Mouse (Mus musculus): ENCODE measurements around the gene Bcl7b. TPM values are rescaled to one million over a fixed set of nuclear protein-coding genes. Genes with fewer than 3 reads are reported as not detected.

The Bcl7b gene
- total and polyA plus RNA-seq, 3 experiments, result 23.5 to 51.1 (median 33.6) TPM

DNA sequence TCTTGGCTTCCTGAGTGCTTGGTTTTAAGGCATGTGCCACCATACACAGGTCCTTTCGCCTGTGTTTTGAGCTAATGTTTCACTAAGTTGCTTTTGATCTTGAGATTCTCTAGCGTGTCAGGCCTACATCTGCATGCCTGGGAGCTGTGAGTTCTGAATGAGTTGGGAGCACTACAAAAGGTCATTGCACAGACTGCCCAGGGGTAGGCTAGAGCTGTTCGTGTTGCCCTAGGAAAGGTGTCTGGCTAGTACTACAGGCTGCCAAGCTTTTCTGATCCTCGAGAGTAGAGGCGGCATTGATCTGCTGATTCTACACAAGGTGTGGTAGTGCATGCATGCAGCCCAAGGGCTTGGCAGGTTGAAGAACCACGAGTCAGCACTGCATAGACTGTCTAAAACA, 5.3 kb upstream of the Bcl7b start:
- Histone ChIP-seq H3K27me3 (ENCODE audit: insufficient read depth, low read length) (no peaks in the 10 kb centered on the region), H3K36me3 (replicated peaks) (peaks cover 65% of the 10 kb centered on the region), H3K4me3 (ENCODE audit: low read depth, low read length) (no peak overlapping the region), H3K4me1 (ENCODE audit: insufficient read depth, low read depth, low read length) (peaks cover 19% of the 10 kb centered on the region), H3K9me3 (replicated peaks) (no peaks in the 10 kb centered on the region)
- DNase-seq (ENCODE audit: low spot score) (no peak), ATAC-seq (ENCODE audit: extremely low read depth, insufficient number of reproducible peaks, low FRiP score, poor library complexity, severe bottlenecking) (no peak)
- TF ChIP-seq CTCF (IDR thresholded peaks at IDR 0.05; ENCODE audit: low read depth, low read length) (no peak), POLR2AphosphoS5 (IDR thresholded peaks at IDR 0.05; ENCODE audit: insufficient replicate concordance, low read depth, low read length) (no peak; the same call in 1 of the 2 replicates), TAL1 (conservative IDR thresholded peaks at IDR 0.05; ENCODE audit: low read depth, low read length) (no peak)

DNA sequence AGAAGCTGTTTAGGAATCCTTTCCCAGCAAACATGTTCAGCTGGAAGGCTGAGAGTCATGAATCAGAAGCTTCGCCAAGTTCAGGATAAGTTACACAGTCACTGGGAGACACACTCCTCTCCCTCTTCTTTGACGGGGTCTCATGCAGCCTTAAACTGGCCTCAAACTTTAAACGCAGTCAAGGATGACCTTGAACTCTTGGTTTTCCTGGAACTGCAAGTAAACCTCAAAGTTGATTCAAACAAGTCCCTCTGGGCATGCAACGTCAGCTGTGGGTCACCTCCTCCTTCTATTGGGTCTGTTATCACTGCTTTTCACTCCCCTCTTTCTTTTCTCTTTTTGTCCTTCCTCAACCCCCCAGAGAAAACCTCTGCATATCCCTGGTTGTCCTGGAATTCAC, 1.2 kb upstream of the Bcl7b start:
- Histone ChIP-seq H3K9me3 (replicated peaks) (no peaks in the 10 kb centered on the region), H3K27me3 (ENCODE audit: insufficient read depth, low read length) (no peaks in the 10 kb centered on the region), H3K4me3 (ENCODE audit: low read depth, low read length) (no peak overlapping the region), H3K36me3 (replicated peaks) (peaks cover 47% of the 10 kb centered on the region), H3K4me1 (ENCODE audit: insufficient read depth, low read depth, low read length) (peaks cover 29% of the 10 kb centered on the region)
- ATAC-seq (ENCODE audit: extremely low read depth, insufficient number of reproducible peaks, low FRiP score, poor library complexity, severe bottlenecking), result no peak
- DNase-seq (ENCODE audit: low spot score), result no peak
- no peak for TF ChIP-seq CTCF (IDR thresholded peaks at IDR 0.05; ENCODE audit: low read depth, low read length)

DNA sequence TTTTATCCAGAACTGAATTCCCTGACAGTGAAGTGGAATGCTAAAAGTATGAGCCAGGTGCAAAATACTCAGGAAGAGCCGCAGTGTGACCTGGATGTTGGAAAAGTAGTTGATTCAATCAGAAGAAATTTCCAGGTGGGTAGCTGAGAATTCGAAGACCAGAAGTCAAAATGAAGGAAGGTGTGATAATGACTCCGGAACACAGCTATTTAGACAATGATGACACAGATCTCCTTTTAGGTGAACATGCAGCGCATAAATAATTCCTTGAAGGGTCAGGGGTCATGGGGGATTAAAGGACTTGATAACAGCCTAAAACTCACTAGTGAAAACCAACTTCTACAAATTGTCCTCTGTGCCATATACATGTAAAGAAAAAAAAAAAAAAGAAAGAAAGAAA, 614 bp upstream of the Bcl7b start:
- Histone ChIP-seq H3K4me1 (ENCODE audit: insufficient read depth, low read depth, low read length) (peaks cover 32% of the 10 kb centered on the region), H3K27me3 (ENCODE audit: insufficient read depth, low read length) (no peaks in the 10 kb centered on the region), H3K4me3 (ENCODE audit: low read depth, low read length) (no peak overlapping the region), H3K36me3 (replicated peaks) (peaks cover 47% of the 10 kb centered on the region), H3K9me3 (replicated peaks) (no peaks in the 10 kb centered on the region)
- no peak for ATAC-seq (ENCODE audit: extremely low read depth, insufficient number of reproducible peaks, low FRiP score, poor library complexity, severe bottlenecking)
- DNase-seq (ENCODE audit: low spot score), result no peak
- TF ChIP-seq CTCF (IDR thresholded peaks at IDR 0.05; ENCODE audit: low read depth, low read length) (no peak), GATA1 (IDR thresholded peaks at IDR 0.05; ENCODE audit: borderline replicate concordance, low read length) (no peak), GATA2 (IDR thresholded peaks at IDR 0.05; ENCODE audit: borderline replicate concordance, low read depth, low read length) (no peak), POLR2AphosphoS5 (IDR thresholded peaks at IDR 0.05; ENCODE audit: insufficient replicate concordance, low read depth, low read length) (no peak), TAL1 (conservative IDR thresholded peaks at IDR 0.05; ENCODE audit: low read depth, low read length) (no peak)

DNA sequence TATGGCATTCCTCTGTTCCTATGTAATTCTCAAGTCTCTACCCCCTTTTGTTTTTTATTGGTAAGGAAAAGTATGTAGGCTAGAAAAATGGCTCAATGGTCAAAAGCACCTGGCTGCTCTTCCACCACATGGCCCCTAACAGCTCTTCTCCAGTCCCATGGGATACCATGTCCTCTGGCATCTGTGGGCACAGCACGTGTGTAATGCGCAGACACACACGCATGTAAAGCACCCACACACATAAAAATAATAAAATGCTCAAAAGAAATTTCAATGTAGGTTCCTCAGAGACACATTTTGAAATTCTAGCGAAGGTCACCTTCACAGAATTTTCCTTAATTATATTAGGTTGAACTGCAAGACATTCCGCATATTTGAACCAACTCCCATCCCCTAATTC, 1.4 kb downstream of the Bcl7b start:
- peak overlapping the region; percentile 80 for H3K4me3 ChIP-seq (ENCODE audit: low read depth, low read length)
- DNase-seq (ENCODE audit: low spot score) (no peak), ATAC-seq (ENCODE audit: extremely low read depth, insufficient number of reproducible peaks, low FRiP score, poor library complexity, severe bottlenecking) (no peak)
- TF ChIP-seq CTCF (IDR thresholded peaks at IDR 0.05; ENCODE audit: low read depth, low read length), result no peak
- H3K9me3 ChIP-seq (replicated peaks), result no peaks in the 10 kb centered on the region
- peaks cover 50% of the 10 kb centered on the region for H3K36me3 ChIP-seq (replicated peaks)
- peaks cover 34% of the 10 kb centered on the region for H3K4me1 ChIP-seq (ENCODE audit: insufficient read depth, low read depth, low read length)
- H3K27me3 ChIP-seq (ENCODE audit: insufficient read depth, low read length), result no peaks in the 10 kb centered on the region

DNA sequence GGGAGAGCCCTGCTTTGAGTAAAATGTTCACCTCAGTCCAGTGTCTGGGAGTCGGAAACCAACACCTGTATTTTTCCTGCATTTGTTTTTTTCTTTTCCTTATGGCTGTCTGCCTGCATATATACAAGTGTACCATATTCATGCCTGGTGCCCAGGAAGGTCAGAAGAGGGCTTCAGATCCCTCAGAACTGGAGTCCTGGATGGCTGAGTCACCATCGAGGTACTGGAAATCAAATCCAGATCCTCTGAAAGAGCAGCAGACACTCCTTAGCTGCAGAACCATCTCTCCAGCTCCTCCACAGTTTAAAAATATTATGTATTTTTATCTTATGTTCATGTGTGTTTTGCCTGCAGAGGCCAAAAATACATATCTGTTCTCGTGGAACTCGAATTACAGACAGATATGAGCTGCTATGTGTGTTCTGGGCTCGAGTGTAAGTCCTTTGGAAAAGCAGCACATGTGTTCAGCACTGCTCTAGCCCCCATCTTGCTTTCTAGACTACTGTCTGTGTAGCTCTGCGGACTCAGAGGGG, 3.7 kb downstream of the Bcl7b start:
- ATAC-seq (ENCODE audit: extremely low read depth, insufficient number of reproducible peaks, low FRiP score, poor library complexity, severe bottlenecking), result no peak
- TF ChIP-seq TAL1 (conservative IDR thresholded peaks at IDR 0.05; ENCODE audit: low read depth, low read length) (no peak), GATA2 (IDR thresholded peaks at IDR 0.05; ENCODE audit: borderline replicate concordance, low read depth, low read length) (no peak), POLR2AphosphoS5 (IDR thresholded peaks at IDR 0.05; ENCODE audit: insufficient replicate concordance, low read depth, low read length) (no peak), GATA1 (IDR thresholded peaks at IDR 0.05; ENCODE audit: borderline replicate concordance, low read length) (no peak), CTCF (IDR thresholded peaks at IDR 0.05; ENCODE audit: low read depth, low read length) (no peak)
- H3K4me3 ChIP-seq (ENCODE audit: low read depth, low read length), result no peak overlapping the region
- H3K36me3 ChIP-seq (replicated peaks), result peaks cover 68% of the 10 kb centered on the region
- no peak for DNase-seq (ENCODE audit: low spot score)
- no peaks in the 10 kb centered on the region for H3K27me3 ChIP-seq (ENCODE audit: insufficient read depth, low read length)
- no peaks in the 10 kb centered on the region for H3K9me3 ChIP-seq (replicated peaks)
- H3K4me1 ChIP-seq (ENCODE audit: insufficient read depth, low read depth, low read length), result peaks cover 31% of the 10 kb centered on the region

DNA sequence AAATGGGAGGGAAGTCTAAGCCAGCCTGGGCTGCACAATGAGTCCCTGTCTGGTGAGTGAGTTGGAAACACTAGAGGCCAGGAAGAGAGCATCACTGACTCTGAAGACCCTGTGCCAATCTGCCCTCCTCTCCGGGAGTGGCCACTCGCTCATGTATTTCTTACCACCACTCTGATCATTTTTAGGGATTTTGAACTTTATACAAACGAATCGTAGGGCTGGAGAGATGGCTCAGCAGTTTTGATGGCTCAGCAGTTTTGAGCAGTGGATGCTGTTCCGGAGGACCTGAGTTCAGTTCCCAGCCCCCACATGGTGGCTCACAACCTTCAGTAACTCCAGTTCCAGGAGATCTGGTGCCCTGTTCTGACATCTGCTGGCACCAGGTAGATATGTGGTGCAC, 4.9 kb downstream of the Bcl7b start:
- Histone ChIP-seq H3K27me3 (ENCODE audit: insufficient read depth, low read length) (no peaks in the 10 kb centered on the region), H3K36me3 (replicated peaks) (peaks cover 80% of the 10 kb centered on the region), H3K4me3 (ENCODE audit: low read depth, low read length) (no peak overlapping the region), H3K4me1 (ENCODE audit: insufficient read depth, low read depth, low read length) (peaks cover 28% of the 10 kb centered on the region), H3K9me3 (replicated peaks) (no peaks in the 10 kb centered on the region)
- TF ChIP-seq CTCF (IDR thresholded peaks at IDR 0.05; ENCODE audit: low read depth, low read length), result no peak
- ATAC-seq (ENCODE audit: extremely low read depth, insufficient number of reproducible peaks, low FRiP score, poor library complexity, severe bottlenecking) (no peak), DNase-seq (ENCODE audit: low spot score) (no peak)

DNA sequence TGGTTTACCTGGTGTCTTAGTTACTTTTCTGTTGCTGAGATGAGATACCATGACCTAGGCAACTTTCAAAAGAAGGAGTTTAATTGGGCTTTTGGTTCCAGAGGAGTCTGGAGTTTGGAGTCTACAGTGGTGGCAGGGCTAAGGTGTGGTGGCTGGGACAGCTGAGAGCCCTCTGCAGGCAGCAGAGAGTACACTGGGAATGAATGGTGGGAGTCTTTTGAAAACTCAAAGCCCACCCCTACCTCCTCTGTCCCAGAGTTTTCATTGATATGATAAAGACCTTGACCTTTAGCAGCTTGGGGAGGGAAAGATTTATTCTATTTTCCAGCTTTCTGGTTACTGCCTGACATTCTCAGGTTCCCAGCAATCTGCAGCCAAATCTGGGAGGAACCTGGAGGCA, 7.0 kb downstream of the Bcl7b start:
- Histone ChIP-seq H3K36me3 (replicated peaks) (peaks cover 96% of the 10 kb centered on the region), H3K27me3 (ENCODE audit: insufficient read depth, low read length) (no peaks in the 10 kb centered on the region), H3K9me3 (replicated peaks) (no peaks in the 10 kb centered on the region), H3K4me3 (ENCODE audit: low read depth, low read length) (no peak overlapping the region), H3K4me1 (ENCODE audit: insufficient read depth, low read depth, low read length) (peaks cover 22% of the 10 kb centered on the region)
- no peak for ATAC-seq (ENCODE audit: extremely low read depth, insufficient number of reproducible peaks, low FRiP score, poor library complexity, severe bottlenecking)
- no peak for DNase-seq (ENCODE audit: low spot score)
- no peak for TF ChIP-seq GATA2 (IDR thresholded peaks at IDR 0.05; ENCODE audit: borderline replicate concordance, low read depth, low read length)
- TF ChIP-seq CTCF (IDR thresholded peaks at IDR 0.05; ENCODE audit: low read depth, low read length), result no peak
- no peak for TF ChIP-seq GATA1 (IDR thresholded peaks at IDR 0.05; ENCODE audit: borderline replicate concordance, low read length)
- no peak for TF ChIP-seq TAL1 (conservative IDR thresholded peaks at IDR 0.05; ENCODE audit: low read depth, low read length)
- TF ChIP-seq POLR2AphosphoS5 (IDR thresholded peaks at IDR 0.05; ENCODE audit: insufficient replicate concordance, low read depth, low read length), result no peak

All from G1E (cell line).